Mouse (Mus musculus): ENCODE results near the gene Gnb5. TPM values are rescaled to one million over a fixed set of nuclear protein-coding genes. Genes with fewer than 3 reads are reported as not detected.

Gene Gnb5
- polyA plus RNA-seq, 1 experiment from 2014 or later: 60.5 TPM

GRCm38 (mm10) chr9:75312008-75312407 lies 5.9 kb downstream of the Gnb5 start:
- Histone ChIP-seq H3K27me3 (no peaks in the 10 kb centered on the region), H3K4me3 (no peak overlapping the region), H3K9ac (no peak overlapping the region), H3K36me3 (no peaks in the 10 kb centered on the region), H3K4me2 (no peak overlapping the region), H3K9me3 (no peaks in the 10 kb centered on the region), H3K4me1 (replicated peaks) (peaks cover 24% of the 10 kb centered on the region), H3K27ac (no peak overlapping the region)
- 18% methylated on average over 4 of the region's 4 CpGs for WGBS
- ATAC-seq (ENCODE audit: low FRiP score): no peak

DNA sequence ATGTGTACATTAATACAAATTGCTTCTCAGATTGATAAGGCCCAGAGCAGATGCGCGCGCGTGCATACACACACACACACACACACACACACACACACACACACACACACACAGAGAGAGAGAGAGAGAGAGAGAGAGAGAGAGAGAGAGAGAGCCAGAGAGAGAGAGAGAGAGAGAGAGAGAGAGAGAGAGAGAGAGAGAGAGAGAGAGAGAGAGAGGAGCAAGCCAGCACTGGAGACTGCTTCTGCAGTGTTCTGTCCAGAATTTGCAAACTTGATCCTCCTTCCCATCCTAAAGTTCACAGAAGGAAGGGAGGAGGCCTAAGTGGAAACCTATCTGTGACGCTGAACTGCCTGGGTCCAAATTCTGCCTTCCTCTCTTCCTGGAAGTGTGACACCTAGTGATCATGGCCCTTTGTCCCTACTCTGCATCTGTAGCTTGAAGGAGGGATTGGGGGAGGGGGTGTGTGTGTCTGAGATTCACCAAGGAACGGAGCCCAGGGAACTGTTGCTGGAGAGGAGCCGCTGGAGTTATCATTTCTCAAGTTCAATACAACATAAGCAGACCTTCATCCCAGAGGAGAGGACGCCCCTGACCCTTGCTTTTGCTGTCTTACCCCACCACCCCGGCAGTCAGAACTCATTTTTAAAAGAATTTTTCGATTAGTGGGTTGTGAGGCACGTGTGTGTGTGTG lies 7.2 kb downstream of the Gnb5 start:
- ATAC-seq (ENCODE audit: low FRiP score): peak; percentile 44
- no peaks in the 10 kb centered on the region for H3K9me3 ChIP-seq
- WGBS: 29% methylated on average over 11 of the region's 11 CpGs
- peak overlapping the region; percentile 83 for H3K4me2 ChIP-seq
- H3K36me3 ChIP-seq: no peaks in the 10 kb centered on the region
- H3K27me3 ChIP-seq: no peaks in the 10 kb centered on the region
- H3K27ac ChIP-seq: peak overlapping the region; percentile 93
- H3K4me1 ChIP-seq (replicated peaks): peaks cover 24% of the 10 kb centered on the region
- peak overlapping the region; percentile 92 for H3K9ac ChIP-seq
- peak overlapping the region; percentile 59 for H3K4me3 ChIP-seq

GRCm38 (mm10) chr9:75313832-75314516 lies 7.9 kb downstream of the Gnb5 start:
- Histone ChIP-seq H3K27me3 (no peaks in the 10 kb centered on the region), H3K4me1 (replicated peaks) (peaks cover 29% of the 10 kb centered on the region), H3K4me3 (peak overlapping the region; percentile 59), H3K9ac (peak overlapping the region; percentile 92), H3K4me2 (peak overlapping the region; percentile 83), H3K27ac (peak overlapping the region; percentile 93), H3K36me3 (no peaks in the 10 kb centered on the region), H3K9me3 (no peaks in the 10 kb centered on the region)
- WGBS: under 1% methylated on average over 52 of the region's 52 CpGs
- peak; percentile 90 for ATAC-seq (ENCODE audit: low FRiP score)

GRCm38 (mm10) chr9:75314517-75315105 lies 8.5 kb downstream of the Gnb5 start:
- Histone ChIP-seq H3K9ac (peak overlapping the region; percentile 92), H3K27ac (peak overlapping the region; percentile 93), H3K36me3 (no peaks in the 10 kb centered on the region), H3K27me3 (no peaks in the 10 kb centered on the region), H3K4me3 (peak overlapping the region; percentile 59), H3K4me1 (replicated peaks) (peaks cover 34% of the 10 kb centered on the region), H3K4me2 (peak overlapping the region; percentile 83), H3K9me3 (no peaks in the 10 kb centered on the region)
- 4% methylated on average over 22 of the region's 22 CpGs for WGBS
- ATAC-seq (ENCODE audit: low FRiP score): peak; percentile 23

- no peaks in the 10 kb centered on the region for H3K36me3 ChIP-seq
- H3K9me3 ChIP-seq: no peaks in the 10 kb centered on the region
- H3K9ac ChIP-seq: peak overlapping the region; percentile 92
- no peaks in the 10 kb centered on the region for H3K27me3 ChIP-seq
- no peak for ATAC-seq (ENCODE audit: low FRiP score)
- H3K27ac ChIP-seq: no peak overlapping the region
- H3K4me1 ChIP-seq (replicated peaks): peaks cover 34% of the 10 kb centered on the region
- H3K4me2 ChIP-seq: peak overlapping the region; percentile 83
- H3K4me3 ChIP-seq: peak overlapping the region; percentile 59
- 79% methylated on average over 3 of the region's 3 CpGs for WGBS
Measured at GRCm38 (mm10) chr9:75315238-75315637, 9.2 kb downstream of the Gnb5 start.

DNA sequence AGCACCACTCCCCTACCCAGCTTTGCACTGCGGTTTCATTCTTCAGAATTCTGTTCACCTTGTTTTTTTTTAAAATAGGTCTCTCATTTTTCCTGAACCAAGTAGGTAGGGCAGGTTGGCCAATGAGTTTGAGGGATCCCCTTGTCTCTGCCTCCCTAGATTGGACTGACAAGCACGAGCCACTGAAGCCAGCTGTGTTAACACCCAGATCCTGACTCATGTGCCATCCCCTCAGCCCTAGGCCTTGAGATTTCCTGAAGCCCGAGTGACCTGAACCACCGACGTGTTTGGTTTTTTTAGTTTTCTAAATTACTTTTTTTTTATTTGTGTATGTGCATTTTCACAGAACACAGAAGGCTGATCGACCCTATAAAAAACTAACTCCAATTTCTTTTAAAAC lies 10.7 kb downstream of the Gnb5 start:
- Histone ChIP-seq H3K9ac (no peak overlapping the region), H3K4me3 (no peak overlapping the region), H3K4me1 (replicated peaks) (peaks cover 34% of the 10 kb centered on the region), H3K27ac (no peak overlapping the region), H3K9me3 (no peaks in the 10 kb centered on the region), H3K4me2 (no peak overlapping the region), H3K27me3 (no peaks in the 10 kb centered on the region), H3K36me3 (peaks cover 2% of the 10 kb centered on the region)
- WGBS: 91% methylated on average over 6 of the region's 6 CpGs
- ATAC-seq (ENCODE audit: low FRiP score): no peak

- Histone ChIP-seq H3K4me2 (no peak overlapping the region), H3K9ac (peak overlapping the region; percentile 39; the same call in 1 of the 2 replicates), H3K27ac (no peak overlapping the region), H3K4me3 (no peak overlapping the region), H3K27me3 (no peaks in the 10 kb centered on the region), H3K4me1 (replicated peaks) (peaks cover 33% of the 10 kb centered on the region), H3K9me3 (no peaks in the 10 kb centered on the region), H3K36me3 (peaks cover 5% of the 10 kb centered on the region)
- WGBS: 95% methylated on average over 2 of the region's 2 CpGs
- ATAC-seq (ENCODE audit: low FRiP score): no peak
Measured at GRCm38 (mm10) chr9:75318196-75318595, 12.1 kb downstream of the Gnb5 start.

DNA sequence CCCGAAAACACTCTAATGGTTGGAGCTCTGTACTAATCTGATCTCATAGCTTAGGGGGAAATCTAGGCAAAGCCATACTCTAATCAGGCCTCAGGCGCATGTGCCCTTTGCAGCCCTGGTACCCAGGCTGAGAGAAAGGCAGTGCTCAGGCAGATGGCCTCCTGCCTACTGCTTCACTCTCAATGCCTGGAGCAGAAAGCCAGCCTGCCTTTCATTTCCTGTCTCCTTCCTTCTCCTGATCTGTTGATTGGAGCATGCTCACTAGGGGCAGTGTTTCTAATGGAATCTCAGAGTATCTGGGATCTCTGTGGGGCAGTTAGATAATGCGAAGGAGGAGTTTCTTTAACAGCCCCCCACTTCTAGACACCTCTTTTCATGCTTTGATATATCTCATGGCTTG lies 13.3 kb downstream of the Gnb5 start:
- Histone ChIP-seq H3K36me3 (peaks cover 5% of the 10 kb centered on the region), H3K27ac (0 out of 2 replicates have a peak overlapping the region, but pooled peaks have one; percentile 30), H3K27me3 (no peaks in the 10 kb centered on the region), H3K4me1 (replicated peaks) (peaks cover 28% of the 10 kb centered on the region), H3K9ac (no peak overlapping the region), H3K4me3 (no peak overlapping the region), H3K4me2 (no peak overlapping the region), H3K9me3 (no peaks in the 10 kb centered on the region)
- WGBS: 80% methylated on average over 3 of the region's 3 CpGs
- ATAC-seq (ENCODE audit: low FRiP score): no peak

DNA sequence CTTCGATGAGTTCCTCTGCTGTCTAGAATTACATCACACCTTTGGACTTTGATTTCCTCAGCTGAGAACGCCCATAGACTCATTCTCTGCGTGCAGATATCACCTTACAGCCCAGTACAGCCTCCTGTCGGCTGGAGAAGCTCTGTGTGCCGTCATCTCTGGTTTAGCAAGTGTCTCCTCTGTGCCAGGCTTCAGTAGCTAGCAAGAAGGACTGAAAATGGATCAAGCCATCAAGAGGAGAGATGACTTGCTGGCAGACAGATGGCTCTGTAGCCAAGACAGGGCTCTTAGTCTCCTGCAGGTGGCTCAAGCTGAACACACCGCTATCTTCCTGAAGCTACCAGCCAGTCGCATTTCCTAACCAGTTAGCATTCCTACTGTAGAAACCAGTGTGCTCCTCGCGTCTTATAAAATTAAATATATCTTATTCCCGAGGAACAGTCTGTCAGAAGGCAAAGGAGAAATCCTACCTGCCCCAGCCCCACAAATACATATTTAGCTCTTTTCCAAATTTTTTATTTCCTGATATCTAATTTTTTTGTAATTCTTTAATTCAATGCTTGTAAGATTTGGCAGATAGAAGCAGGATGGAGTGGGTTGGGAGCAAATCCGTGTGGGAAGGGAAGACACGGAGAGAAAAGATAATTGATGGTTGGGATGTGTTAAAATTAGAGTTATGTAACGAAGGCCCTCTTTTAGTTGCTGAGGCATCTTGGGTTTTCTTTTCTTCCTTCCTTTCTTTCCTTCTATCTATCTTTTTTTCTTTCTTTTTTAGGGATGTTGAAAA lies 16.2 kb downstream of the Gnb5 start:
- Histone ChIP-seq H3K27ac (no peak overlapping the region), H3K9me3 (no peaks in the 10 kb centered on the region), H3K4me2 (no peak overlapping the region), H3K4me1 (replicated peaks) (peaks cover 9% of the 10 kb centered on the region), H3K27me3 (no peaks in the 10 kb centered on the region), H3K4me3 (no peak overlapping the region), H3K9ac (no peak overlapping the region), H3K36me3 (peaks cover 21% of the 10 kb centered on the region)
- no peak for ATAC-seq (ENCODE audit: low FRiP score)
- WGBS: 86% methylated on average over 13 of the region's 13 CpGs

DNA sequence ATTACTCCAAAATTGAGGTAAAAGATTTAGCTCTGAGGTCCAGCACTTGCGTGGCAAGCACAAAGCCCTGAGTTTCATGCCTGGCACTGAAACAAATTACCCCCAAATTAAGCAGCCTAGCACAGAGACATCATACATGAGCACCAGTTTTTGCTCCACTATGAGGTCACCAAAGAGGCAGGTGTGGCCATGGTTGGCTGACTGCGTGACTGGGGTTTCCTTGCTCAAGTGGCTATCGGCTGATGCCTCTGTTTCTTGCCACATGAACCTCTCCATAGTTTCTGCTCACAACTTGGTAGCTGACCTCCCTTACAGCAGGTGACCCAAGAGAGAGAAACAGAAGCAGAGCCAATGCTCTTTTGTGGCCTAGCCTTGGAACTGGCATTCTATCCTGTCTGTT lies 22.0 kb downstream of the Gnb5 start:
- Histone ChIP-seq H3K27me3 (no peaks in the 10 kb centered on the region), H3K36me3 (peaks cover 61% of the 10 kb centered on the region), H3K9ac (no peak overlapping the region), H3K4me1 (replicated peaks) (no peaks in the 10 kb centered on the region), H3K9me3 (no peaks in the 10 kb centered on the region), H3K27ac (no peak overlapping the region), H3K4me2 (no peak overlapping the region), H3K4me3 (no peak overlapping the region)
- WGBS: 95% methylated on average over 3 of the region's 3 CpGs
- ATAC-seq (ENCODE audit: low FRiP score): no peak

- no peaks in the 10 kb centered on the region for H3K9me3 ChIP-seq
- H3K4me1 ChIP-seq (replicated peaks): no peaks in the 10 kb centered on the region
- no peak overlapping the region for H3K4me2 ChIP-seq
- no peaks in the 10 kb centered on the region for H3K27me3 ChIP-seq
- H3K4me3 ChIP-seq: no peak overlapping the region
- H3K27ac ChIP-seq: no peak overlapping the region
- ATAC-seq (ENCODE audit: low FRiP score): no peak
- peaks cover 74% of the 10 kb centered on the region for H3K36me3 ChIP-seq
- WGBS: 82% methylated on average over 8 of the region's 8 CpGs
- H3K9ac ChIP-seq: no peak overlapping the region
Measured at GRCm38 (mm10) chr9:75330821-75331220, 24.7 kb downstream of the Gnb5 start.

GRCm38 (mm10) chr9:75334440-75334839 lies 28.4 kb downstream of the Gnb5 start:
- Histone ChIP-seq H3K27me3 (no peaks in the 10 kb centered on the region), H3K36me3 (peaks cover 89% of the 10 kb centered on the region), H3K9ac (no peak overlapping the region), H3K27ac (no peak overlapping the region), H3K9me3 (no peaks in the 10 kb centered on the region), H3K4me3 (no peak overlapping the region), H3K4me1 (replicated peaks) (no peaks in the 10 kb centered on the region), H3K4me2 (no peak overlapping the region)
- 88% methylated on average over 4 of the region's 4 CpGs for WGBS
- ATAC-seq (ENCODE audit: low FRiP score): no peak

Data from hindbrain, embryonic 13.5 days (tissue).